Mouse (Mus musculus): Measurements from ENCODE around the gene Dscaml1.

DNA sequence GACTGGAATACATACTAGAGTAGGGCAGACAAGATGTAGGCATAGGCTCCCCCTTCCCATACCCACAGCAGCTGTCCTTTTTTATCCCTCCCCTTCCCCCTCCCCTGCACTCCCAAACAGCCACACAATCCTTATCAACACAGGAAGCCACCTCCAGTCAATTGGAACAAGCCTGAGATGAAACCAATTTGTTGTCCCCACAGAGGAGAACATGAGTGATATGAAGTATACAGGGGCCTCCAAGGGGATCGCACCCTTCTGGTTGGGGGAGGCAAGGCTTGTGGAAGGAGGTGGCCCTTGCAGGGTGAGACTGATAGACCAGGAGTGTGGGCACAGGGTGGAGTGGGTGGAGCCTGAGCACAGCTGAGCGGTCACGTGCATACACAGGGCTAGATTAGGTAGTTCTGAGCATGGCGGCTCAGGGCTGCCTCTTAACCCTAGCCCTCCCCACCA lies 79.1 kb downstream of the Dscaml1 start:
- no peak for TF ChIP-seq MAFK (IDR thresholded peaks at IDR 0.05; ENCODE audit: insufficient read depth, low read depth, low read length)
- TF ChIP-seq ZC3H11A (IDR thresholded peaks at IDR 0.05; ENCODE audit: borderline replicate concordance, low read depth, low read length): no peak
- no peak for TF ChIP-seq HCFC1 (IDR thresholded peaks at IDR 0.05; ENCODE audit: borderline replicate concordance, insufficient read depth, low read length)

Data from ES-E14 (cell line).